Mouse (Mus musculus) CD8-positive naive resting alpha-beta T cell, adult 2 months (primary cell): Measurements from ENCODE around the gene Cyp3a41b.
"Not testable (repeated sequence)": the region's sequence is repeated elsewhere in the genome, so short reads cannot be mapped to it uniquely, and the experiment has no call there.

Experiments used
- DNase-seq, 2 experiments: peaks; one replicate each; pipeline ENCODE4 v3.0.0; 2022; ENCODE audit warnings: low read depth in 2 of 2, low spot score in 2 of 2

Cyp3a41b gene

DNA sequence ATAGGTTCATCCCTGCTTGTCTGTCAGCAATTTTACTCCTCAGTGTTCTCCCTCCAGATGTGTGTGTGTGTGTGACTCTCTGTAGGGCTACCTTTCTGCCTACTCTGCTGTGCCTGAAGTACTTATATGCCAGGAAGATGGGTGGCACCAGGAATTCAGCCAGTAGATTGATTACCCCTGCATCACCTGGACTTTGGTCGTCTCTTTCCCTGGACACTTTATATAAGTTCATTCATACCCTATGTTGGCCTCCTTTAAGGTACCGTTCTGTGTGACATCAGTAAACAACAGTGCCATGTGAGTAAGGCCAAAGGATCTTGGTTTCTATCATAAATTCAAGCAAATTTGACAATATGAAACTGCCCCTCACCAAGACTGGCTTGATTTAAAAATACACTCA is at the start of gene Cyp3a41b:
TSS of gene Cyp3a41b (minus strand) at position 101 of the 400 bp plus-strand sequence.
- DNase-seq: not testable (repeated sequence)

- DNase-seq: not testable (repeated sequence)
Measured at GRCm38 (mm10) chr5:145632286-145632685, 47.8 kb upstream of the Cyp3a41b start.

- not testable (repeated sequence) for DNase-seq
Measured at GRCm38 (mm10) chr5:145604891-145605290, 20.4 kb upstream of the Cyp3a41b start.

DNA sequence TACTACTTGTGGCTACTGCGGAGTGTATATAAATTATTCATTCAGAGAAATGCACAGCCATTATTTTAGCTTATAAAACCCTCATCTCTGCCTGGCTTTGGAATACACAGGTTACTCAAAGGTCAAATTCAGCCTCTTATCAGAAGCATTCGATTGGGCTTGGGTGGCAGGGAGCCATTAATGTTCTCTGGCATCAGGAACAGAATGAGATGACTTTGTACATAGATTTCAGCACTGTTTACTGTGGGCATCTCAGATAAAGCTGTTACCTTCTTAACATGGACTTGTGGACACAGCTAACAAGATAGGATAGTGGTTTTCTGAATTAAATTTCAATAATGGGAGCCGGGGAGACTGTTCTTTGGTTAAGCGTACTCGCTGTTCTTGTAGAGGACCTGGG is 13.3 kb upstream of the Cyp3a41b start:
- DNase-seq: not testable (repeated sequence)

DNA sequence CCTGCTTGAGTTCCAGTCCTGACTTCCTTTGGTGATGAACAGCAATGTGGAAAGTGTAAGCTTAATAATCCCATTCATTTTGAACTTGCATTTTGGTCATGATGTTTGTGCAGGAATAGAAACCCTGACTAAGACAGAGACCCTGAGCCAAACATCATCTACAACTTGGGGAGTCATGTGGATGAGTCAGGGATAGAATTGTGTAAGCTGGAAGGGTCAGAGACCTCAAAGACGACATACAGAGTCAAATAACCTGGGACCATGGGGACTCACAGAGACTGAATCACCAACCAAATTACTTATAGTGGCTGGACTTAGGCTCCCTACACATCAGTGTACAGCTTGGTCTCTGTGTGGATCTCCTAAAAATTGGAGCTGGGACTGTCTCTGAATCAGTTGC is 7.2 kb downstream of the Cyp3a41b start:
- not testable (repeated sequence) for DNase-seq

DNA sequence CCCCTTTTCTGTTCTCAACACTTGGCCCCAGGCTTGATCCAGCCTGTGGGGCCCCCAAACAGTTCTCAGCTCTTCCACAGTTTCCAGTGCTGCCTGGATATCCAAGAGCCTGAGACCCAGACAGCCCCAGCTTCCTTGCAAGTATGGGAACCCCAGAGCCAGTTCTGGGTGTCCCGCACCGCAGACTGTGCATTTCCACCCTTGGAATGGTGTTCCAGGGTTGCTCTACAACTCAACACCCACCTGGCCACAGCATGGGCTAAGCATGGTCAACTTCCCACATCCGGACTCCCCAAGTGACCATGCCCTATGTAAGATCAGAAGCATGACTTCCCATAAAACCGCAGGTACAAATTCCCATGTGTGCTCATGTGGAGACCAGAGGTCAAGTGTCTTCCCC is 8.9 kb downstream of the Cyp3a41b start:
- not testable (repeated sequence) for DNase-seq

- not testable (repeated sequence) for DNase-seq
Measured at GRCm38 (mm10) chr5:145571922-145572321, 12.6 kb downstream of the Cyp3a41b start.
